Comparison of ENCODE assay signal across 8 mouse cellular contexts in genomic region chr2:31572051-31572914, GRCm38 (mm10). TPM values are rescaled to one million over a fixed set of nuclear protein-coding genes. Genes with fewer than 3 reads are reported as not detected.
DNase-seq lines count a peak whose midpoint lies in the region; ATAC-seq lines count a peak whose summit lies in the region.

Gene Fubp3, plus strand, starts transcription at chr2:31572651.

- 1% methylated on average over 50 of the region's 51 CpGs for WGBS in heart, embryonic 10.5 days
- under 1% methylated on average over 50 of the region's 51 CpGs for WGBS in kidney, embryonic 15.5 days

- H3K27me3 ChIP-seq in heart, embryonic 10.5 days (ENCODE audit: insufficient read depth, poor library complexity, severe bottlenecking), result peaks cover 1% of the 10 kb centered on the region; the same call in 1 of the 2 replicates
- no peaks in the 10 kb centered on the region for H3K27me3 ChIP-seq in kidney, embryonic 15.5 days

- H3K9me3 ChIP-seq in heart, embryonic 10.5 days, result no peaks in the 10 kb centered on the region
- H3K9me3 ChIP-seq in kidney, embryonic 15.5 days (replicated peaks), result no peaks in the 10 kb centered on the region

- H3K9ac ChIP-seq in kidney, embryonic 15.5 days, result peak within 1 kb of the TSS; percentile 88

- peak; percentile 70 for ATAC-seq in erythroblast, adult 5-6 weeks (replicated peaks; ENCODE audit: low FRiP score, poor library complexity, severe bottlenecking)
- peak; percentile 97 for ATAC-seq in kidney, embryonic 15.5 days (replicated peaks; ENCODE audit: low FRiP score)
- peak; percentile 63 for ATAC-seq in monocyte, adult 5-6 weeks (replicated peaks; ENCODE audit: insufficient number of reproducible peaks, low FRiP score, low TSS enrichment, poor library complexity, severe bottlenecking)

- peaks cover 17% of the 10 kb centered on the region for H3K4me1 ChIP-seq in heart, embryonic 10.5 days
- H3K4me1 ChIP-seq in kidney, embryonic 15.5 days, result peaks cover 22% of the 10 kb centered on the region

- peak within 1 kb of the TSS; percentile 89 for H3K4me2 ChIP-seq in kidney, embryonic 15.5 days

- H3K27ac ChIP-seq in heart, embryonic 10.5 days, result peak within 1 kb of the TSS; percentile 92
- peak within 1 kb of the TSS; percentile 95 for H3K27ac ChIP-seq in kidney, embryonic 15.5 days

- H3K4me3 ChIP-seq in heart, embryonic 10.5 days, result peak within 1 kb of the TSS; percentile 91
- H3K4me3 ChIP-seq in kidney, embryonic 15.5 days (replicated peaks), result peak within 1 kb of the TSS; percentile 93

- peak; percentile 48 to 51 for DNase-seq in B cell, adult 2 months
- peak; percentile 97 for DNase-seq in brain, adult 2 months (ENCODE audit: low read depth, low spot score)
- peak; percentile 98 for DNase-seq in heart, embryonic 10.5 days (ENCODE audit: low spot score)
- DNase-seq in liver, result peak; percentile 90
- peak; percentile 72 to 84 for DNase-seq in spleen, postnatal 4 days (ENCODE audit: low spot score in 2 of 2)

- peaks cover 15% of the 10 kb centered on the region; the same call in 1 of the 2 replicates for H3K36me3 ChIP-seq in heart, embryonic 10.5 days
- peaks cover 18% of the 10 kb centered on the region; the same call in 1 of the 2 replicates for H3K36me3 ChIP-seq in kidney, embryonic 15.5 days

RNA-seq across cellular contexts. Expression of gene Fubp3, which starts in this region (rescaled TPM):
- 8.3 and 9.4 TPM in 2 replicates for total RNA-seq in erythroblast, adult 5-6 weeks (2015; ENCODE audit: low replicate concordance)
- 2.9 and 9.9 TPM in 2 replicates for total RNA-seq in erythroblast, adult 5-6 weeks (2017; ENCODE audit: low replicate concordance)
- polyA plus RNA-seq in heart, embryonic 10.5 days (2016; fragmentation: Nextera tagmentation; extraction: Ambion mirVana), result 58.3 and 72.2 TPM in 2 replicates
- polyA plus RNA-seq in kidney, embryonic 15.5 days (2015; fragmentation: Nextera tagmentation; extraction: Ambion mirVana), result 86.4 and 98.7 TPM in 2 replicates
- 14.6 to 21.9 TPM (median 19.6 TPM) in 3 replicates for total RNA-seq in monocyte, adult 5-6 weeks (2017)

Comparison
In these comparisons a context has a peak if more than half of its experiments do, and no peak if none do; other contexts are left out.
1. Peak in every context shown above with its lines: DNase-seq, ATAC-seq, H3K4me3 ChIP-seq and H3K27ac ChIP-seq.